Comparison of ENCODE assay signal across 17 mouse cellular contexts in the genomic region with DNA sequence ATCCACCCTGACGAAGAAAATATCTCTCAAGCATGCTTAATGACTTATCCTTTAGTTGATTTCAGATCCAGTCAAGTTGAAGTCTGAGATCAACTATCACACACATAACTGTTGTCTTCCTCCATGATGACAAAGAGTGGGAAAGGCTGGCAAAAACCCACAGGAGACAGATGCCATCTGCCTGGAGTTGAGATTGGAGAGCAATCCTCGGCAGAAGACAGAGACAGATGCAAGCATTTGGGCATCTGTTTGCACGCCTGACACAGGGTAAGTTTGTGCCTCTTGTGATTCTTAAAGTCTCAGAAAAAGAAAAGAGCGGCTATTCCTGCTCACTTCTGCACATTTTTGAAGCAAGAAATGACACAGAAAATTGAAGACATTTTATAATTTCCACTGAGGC.
DNase-seq lines count a peak whose midpoint lies in the region; ATAC-seq and TF ChIP-seq lines count a peak whose summit lies in the region.
"Had no signal": no experiment of that assay in that cellular context is flagged by ENCODE, and none has a peak within 500 bp of the region (broad histone marks: within the 10 kb centered on the region; RNA-seq: fewer than 3 reads in every experiment).

No protein-coding gene starts in this region.

- no peak overlapping the region for H3K4me3 ChIP-seq in liver, postnatal 0 days (ENCODE audit: low read depth, low read length)
- H3K4me3 ChIP-seq in kidney, embryonic 16.5 days (ENCODE audit: low read length), result no peak overlapping the region
- H3K4me3 ChIP-seq: embryonic facial prominence, embryonic 12.5 days; heart, embryonic 13.5 days; hindbrain, embryonic 10.5 days; kidney, embryonic 15.5 days; limb, embryonic 10.5 days; liver, embryonic 12.5 days had no signal

- H3K27me3 ChIP-seq in liver, postnatal 0 days (ENCODE audit: insufficient read depth, low read length), result no peaks in the 10 kb centered on the region
- no peaks in the 10 kb centered on the region for H3K27me3 ChIP-seq in kidney, embryonic 16.5 days (ENCODE audit: insufficient read depth, low read length)
- H3K27me3 ChIP-seq: embryonic facial prominence, embryonic 12.5 days; heart, embryonic 13.5 days; kidney, embryonic 15.5 days; liver, embryonic 12.5 days had no signal

- WGBS in liver, postnatal 0 days (ENCODE audit: insufficient replicate concordance), result 70% methylated on average over 4 of the region's 4 CpGs
- 82% methylated on average over 4 of the region's 4 CpGs for WGBS in kidney, embryonic 16.5 days

- no peaks in the 10 kb centered on the region for H3K36me3 ChIP-seq in liver, postnatal 0 days (replicated peaks; ENCODE audit: insufficient read depth, low read length)
- H3K36me3 ChIP-seq in kidney, embryonic 16.5 days (ENCODE audit: insufficient read depth, low read length), result no peaks in the 10 kb centered on the region
- H3K36me3 ChIP-seq: embryonic facial prominence, embryonic 12.5 days; heart, embryonic 13.5 days; hindbrain, embryonic 10.5 days; kidney, embryonic 15.5 days; limb, embryonic 10.5 days; liver, embryonic 12.5 days had no signal

- ATAC-seq in liver, postnatal 0 days, result no peak
- ATAC-seq in kidney, embryonic 16.5 days (ENCODE audit: low FRiP score, low TSS enrichment), result no peak
- ATAC-seq: liver, embryonic 12.5 days; midbrain, embryonic 16.5 days had no signal

- no peaks in the 10 kb centered on the region for H3K9me3 ChIP-seq in liver, postnatal 0 days (ENCODE audit: low read length)
- no peaks in the 10 kb centered on the region for H3K9me3 ChIP-seq in kidney, embryonic 16.5 days (ENCODE audit: low read length)
- H3K9me3 ChIP-seq: embryonic facial prominence, embryonic 12.5 days; heart, embryonic 13.5 days; hindbrain, embryonic 10.5 days; kidney, embryonic 15.5 days; limb, embryonic 10.5 days had no signal

- H3K4me2 ChIP-seq in liver, postnatal 0 days (ENCODE audit: low read depth, low read length), result no peak overlapping the region
- H3K4me2 ChIP-seq in kidney, embryonic 16.5 days (replicated peaks; ENCODE audit: low read depth, low read length), result no peak overlapping the region
- H3K4me2 ChIP-seq: embryonic facial prominence, embryonic 12.5 days; heart, embryonic 13.5 days; kidney, embryonic 15.5 days; liver, embryonic 12.5 days had no signal

- no peak overlapping the region for H3K27ac ChIP-seq in liver, postnatal 0 days (ENCODE audit: low read depth)
- H3K27ac ChIP-seq in kidney, embryonic 16.5 days (ENCODE audit: low read length), result no peak overlapping the region
- H3K27ac ChIP-seq: embryonic facial prominence, embryonic 12.5 days; heart, embryonic 13.5 days; hindbrain, embryonic 10.5 days; kidney, embryonic 15.5 days; limb, embryonic 10.5 days; liver, embryonic 12.5 days had no signal

- peak; percentile 28 for DNase-seq in left cerebral cortex, adult 11 months (ENCODE audit: low spot score)
- DNase-seq in left cerebral cortex, postnatal 4 days, result no peak
- peak; percentile 57 for DNase-seq in layer of hippocampus, adult 9-10 months (ENCODE audit: low spot score)
- peak; percentile 40 to 45 for DNase-seq in left cerebral cortex, postnatal 14 days (ENCODE audit: low spot score in 2 of 2)
- no peak for DNase-seq in adrenal gland, postnatal 4 days (ENCODE audit: low spot score in 2 of 2)
- DNase-seq in liver, postnatal 0 days, result no peak
- no peak for DNase-seq in cerebellum, adult 18-20 months
- DNase-seq: adrenal gland, postnatal 14 days; thymus, postnatal 36 days had no signal

- TF ChIP-seq EP300 in liver, postnatal 0 days (IDR thresholded peaks at IDR 0.05; ENCODE audit: low read depth), result no peak

- H3K9ac ChIP-seq in liver, postnatal 0 days (replicated peaks), result no peak overlapping the region
- H3K9ac ChIP-seq in kidney, embryonic 16.5 days (replicated peaks; ENCODE audit: low read length), result no peak overlapping the region
- H3K9ac ChIP-seq: embryonic facial prominence, embryonic 12.5 days; heart, embryonic 13.5 days; kidney, embryonic 15.5 days; liver, embryonic 12.5 days had no signal

- intact Hi-C loops in left cerebral cortex, postnatal 4 days (cut with DNase I), result no loop called here
- intact Hi-C loops in left cerebral cortex, postnatal 14 days (cut with DNase I), result no loop called here

- H3K4me1 ChIP-seq in liver, postnatal 0 days (ENCODE audit: insufficient read depth), result no peaks in the 10 kb centered on the region; the same call in 1 of the 2 replicates
- no peaks in the 10 kb centered on the region for H3K4me1 ChIP-seq in kidney, embryonic 16.5 days (ENCODE audit: insufficient read depth, low read length)
- H3K4me1 ChIP-seq: embryonic facial prominence, embryonic 12.5 days; heart, embryonic 13.5 days; kidney, embryonic 15.5 days; limb, embryonic 10.5 days; liver, embryonic 12.5 days had no signal

- no peak for TF ChIP-seq CTCF in liver, postnatal 0 days (IDR thresholded peaks at IDR 0.05; ENCODE audit: low read depth)

Comparison
In these comparisons a context has a peak if more than half of its experiments do, and no peak if none do; other contexts are left out.
1. DNase-seq: peak in left cerebral cortex, adult 11 months (single experiment), layer of hippocampus, adult 9-10 months (single experiment) and left cerebral cortex, postnatal 14 days (2 of 2); none in left cerebral cortex, postnatal 4 days (single experiment), adrenal gland, postnatal 4 days (0 of 2), liver, postnatal 0 days (single experiment) and cerebellum, adult 18-20 months (0 of 2).